Mouse (Mus musculus) layer of hippocampus, adult 9-11 months (tissue): ENCODE data around the gene Scpep1.
A peak's percentile ranks its signal among the peaks of the same experiment; 100 is the strongest.
"Not testable (repeated sequence)": the region's sequence is repeated elsewhere in the genome, so short reads cannot be mapped to it uniquely, and the experiment has no call there.

Source experiments
- DNase-seq: peaks from one replicate; pipeline ENCODE4 v3.0.0; 2022

Scpep1 gene

DNA sequence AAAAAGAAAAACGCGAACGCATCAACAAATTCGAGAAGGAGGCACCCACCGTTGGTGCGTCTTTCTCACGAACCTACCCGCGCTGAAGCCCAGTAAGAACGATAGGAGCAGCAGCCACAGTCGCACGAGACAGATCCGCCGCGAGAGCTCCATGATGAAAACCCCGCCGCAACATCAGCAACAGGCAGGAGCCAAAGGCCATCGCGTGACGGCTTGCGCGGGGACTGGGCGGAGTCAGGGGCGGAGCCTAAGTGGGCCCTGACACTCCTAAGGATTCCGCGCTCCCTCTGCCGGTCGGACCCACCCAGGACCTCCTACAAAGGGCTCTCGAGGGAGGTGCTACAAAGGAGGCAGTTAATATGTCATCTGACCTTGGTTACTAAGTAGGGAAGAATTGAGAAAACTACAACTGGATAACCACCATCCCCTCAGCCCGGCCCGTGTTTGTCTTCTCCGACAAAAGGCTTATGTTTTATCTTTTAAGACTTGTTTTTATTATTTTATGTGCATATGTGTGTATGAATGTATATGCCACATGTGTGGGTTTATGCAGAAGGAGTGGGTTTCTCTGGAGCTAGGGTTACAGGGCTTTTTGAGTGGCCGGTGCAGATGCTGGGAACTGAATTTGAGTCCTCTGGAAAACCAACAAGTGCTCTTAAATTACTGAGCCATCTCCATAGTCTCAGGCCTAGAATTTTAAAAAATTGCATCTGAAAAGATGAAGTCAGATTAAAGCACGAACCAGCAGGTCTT lies at the start of gene Scpep1:
Scpep1 (minus strand) TSS at position 249 of the 753 bp plus-strand sequence.
- DNase-seq = peak; percentile 96

DNA sequence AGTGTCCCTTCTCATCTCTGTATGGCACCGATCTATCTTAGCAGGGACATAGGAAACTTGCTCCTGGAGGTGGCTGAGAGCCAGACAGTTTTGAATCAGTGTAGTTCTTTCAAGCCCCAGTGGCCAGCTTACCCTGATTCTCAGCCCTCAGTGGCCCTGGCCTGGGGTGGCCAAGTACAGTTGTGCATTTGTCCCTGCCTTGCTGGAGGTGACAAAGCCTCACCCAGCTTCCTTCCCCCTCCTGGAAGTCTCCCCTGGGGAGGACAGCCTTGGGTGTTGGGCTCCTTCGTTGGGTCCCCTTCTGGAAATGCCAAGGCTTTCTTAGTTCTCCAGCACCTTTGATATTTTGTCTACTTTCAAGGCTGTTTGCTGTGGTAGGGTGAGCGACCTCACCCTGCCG lies 48.5 kb upstream of the Scpep1 start:
- no peak for DNase-seq

DNA sequence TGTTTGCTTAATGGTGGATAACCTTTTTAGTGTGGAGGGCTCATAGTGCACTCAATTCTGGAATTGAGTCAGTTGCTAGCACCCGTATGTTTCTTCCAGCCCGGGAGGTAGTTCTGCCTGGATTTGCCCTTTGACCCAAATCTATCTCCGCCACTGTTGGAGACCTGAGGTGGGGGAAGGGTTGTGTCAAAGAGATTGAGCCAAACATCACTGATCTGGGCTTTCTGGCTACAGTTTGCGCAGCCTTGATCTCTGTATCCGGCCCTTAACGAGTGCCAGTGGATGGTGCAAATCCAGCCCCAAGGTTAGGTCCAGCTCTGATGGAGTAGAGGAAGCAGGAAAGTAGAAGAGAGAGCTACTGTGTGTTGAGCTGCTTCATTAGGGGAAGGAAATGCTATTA lies 47.8 kb upstream of the Scpep1 start:
- no peak for DNase-seq

DNA sequence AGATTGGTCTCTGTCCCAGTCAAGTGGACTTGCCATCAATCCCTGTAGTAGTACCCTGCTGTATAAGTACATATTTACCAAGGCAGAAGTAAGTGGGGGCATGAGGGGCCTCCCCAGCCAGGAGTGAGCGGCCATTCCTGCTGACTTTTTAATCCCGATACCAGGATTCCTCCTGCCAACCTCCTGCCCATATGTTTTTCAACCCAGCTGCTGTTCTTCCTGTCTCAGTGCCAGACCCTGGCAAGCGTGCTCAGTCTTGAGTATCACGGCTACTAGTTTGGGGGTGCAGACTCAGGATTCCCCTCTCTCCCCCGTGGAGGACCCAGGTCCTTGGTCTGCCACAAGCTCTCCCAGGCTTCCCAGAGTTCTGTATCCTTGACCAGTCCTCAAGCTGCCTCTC lies 47.4 kb upstream of the Scpep1 start:
- no peak for DNase-seq

DNA sequence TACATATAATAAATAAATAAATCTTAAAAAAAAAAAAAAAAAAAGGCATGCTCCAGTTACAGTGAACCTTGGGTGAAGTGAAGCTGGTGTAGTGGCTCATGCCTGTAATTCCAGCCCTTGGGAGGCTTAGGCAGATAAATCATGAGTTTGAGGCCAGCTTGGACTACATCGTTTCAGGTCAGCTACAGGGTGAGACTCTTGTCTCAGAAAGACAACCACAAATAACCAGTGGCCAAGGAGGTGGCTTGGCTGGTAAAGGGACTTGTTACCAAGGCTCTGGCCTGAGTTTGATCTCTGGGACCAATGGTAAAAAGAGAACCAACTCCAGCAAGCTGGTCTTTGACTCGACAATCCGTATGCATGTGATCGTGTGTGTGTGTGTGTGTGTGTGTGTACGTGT lies 46.8 kb upstream of the Scpep1 start:
- DNase-seq = no peak

DNA sequence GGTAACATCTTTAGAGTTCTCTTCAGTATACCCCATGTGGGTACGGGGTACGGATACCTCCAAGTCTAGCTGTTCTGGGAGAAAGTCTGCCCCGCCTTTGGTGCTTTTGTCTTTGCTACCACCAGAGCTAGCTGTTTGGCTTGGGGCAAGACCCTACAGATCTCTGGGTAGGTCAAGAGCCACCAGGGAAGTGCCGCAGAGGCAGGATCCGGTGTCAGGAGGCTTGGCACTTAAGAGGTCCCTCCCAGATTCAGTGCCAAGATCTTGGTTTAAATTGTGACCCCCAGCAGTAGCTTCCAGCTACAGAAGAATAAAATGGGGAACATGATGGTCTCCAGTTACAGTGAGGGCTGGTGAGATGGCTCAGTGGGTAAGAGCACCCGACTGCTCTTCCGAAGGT lies 46.3 kb upstream of the Scpep1 start:
- DNase-seq = no peak

DNA sequence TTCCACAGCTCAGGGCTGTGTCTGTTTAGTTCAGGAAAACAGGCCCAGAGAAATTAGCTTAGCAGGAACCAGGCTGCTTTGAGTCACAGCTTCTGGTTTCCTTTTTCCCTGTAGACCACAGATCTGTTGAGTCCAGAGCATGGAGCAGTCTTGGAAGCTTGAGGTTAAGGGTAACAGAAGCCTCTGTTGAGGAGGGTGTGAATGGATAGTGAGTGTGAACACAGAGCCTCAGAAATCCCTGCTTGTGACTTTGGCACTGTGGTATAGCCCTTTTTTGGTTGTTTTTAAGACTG lies 45.2 kb upstream of the Scpep1 start:
- no peak for DNase-seq

DNA sequence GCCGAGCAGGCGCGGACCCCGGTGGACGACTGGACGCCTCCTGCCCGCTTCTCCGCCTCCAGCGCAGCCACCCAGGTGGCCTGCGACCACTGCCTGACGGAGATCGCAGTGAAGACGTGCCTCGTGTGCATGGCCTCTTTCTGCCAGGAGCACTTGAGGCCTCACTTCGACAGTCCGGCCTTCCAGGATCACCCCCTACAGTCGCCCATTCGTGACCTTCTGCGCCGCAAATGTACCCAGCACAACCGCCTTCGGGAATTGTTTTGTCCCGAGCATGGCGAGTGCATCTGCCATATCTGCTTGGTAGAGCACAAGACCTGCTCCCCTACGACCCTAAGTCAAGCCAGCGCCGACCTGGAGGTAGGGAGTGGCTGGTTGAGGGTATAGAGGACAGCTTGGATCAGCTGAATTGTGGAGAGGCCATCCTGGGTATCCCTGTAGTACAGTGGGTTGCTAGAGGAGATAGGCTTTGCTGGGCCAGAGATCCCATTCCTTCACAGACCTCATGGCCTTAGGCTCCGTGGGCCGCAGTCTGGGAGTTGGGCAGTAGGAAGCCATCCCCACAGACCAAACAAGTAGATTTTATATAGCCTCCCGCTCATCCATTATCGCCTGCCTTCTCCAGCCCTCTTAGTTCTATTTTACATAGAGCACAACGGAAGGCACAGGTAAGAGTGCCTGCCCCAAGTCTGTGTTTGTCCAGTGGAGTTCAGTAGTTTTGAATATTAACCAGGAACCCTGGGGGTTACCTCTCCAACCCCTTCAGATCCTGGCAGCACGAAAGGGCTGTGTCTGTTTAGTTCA lies 44.7 kb upstream of the Scpep1 start:
- DNase-seq = no peak

DNA sequence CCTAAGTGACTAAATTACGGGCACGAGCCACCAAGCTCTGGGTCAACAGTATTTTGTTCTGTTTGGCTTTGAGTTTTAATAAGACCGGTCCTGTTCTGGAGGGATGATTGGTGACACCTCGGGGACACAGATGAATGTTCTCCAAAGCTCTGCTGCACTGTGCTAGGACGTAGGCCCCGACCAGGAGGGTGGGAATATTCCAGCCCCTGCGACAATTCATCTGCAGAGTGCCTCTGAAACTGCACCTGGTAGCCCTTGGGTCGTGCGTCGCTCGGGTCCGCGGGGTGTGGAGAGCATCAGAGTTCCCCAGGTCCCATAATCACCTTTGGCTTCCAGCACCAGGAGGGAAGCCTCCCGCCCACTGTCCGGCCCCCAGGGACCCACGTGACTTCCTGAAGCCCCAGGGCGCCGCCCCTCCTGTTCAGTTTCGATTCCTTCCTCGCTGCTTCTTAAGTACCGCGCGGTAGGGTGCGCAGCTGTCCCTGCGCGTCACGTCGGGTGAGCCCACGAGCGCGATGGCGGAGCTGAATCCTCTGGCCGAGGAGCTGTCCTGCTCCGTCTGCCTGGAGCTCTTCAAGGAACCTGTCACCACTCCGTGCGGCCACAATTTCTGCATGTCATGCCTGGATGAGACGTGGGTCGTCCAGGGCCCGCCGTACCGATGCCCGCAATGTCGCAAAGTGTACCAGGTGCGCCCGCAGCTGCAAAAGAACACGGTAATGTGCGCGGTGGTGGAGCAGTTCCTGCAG lies 43.9 kb upstream of the Scpep1 start, which contains the start of gene Trim25:
Trim25 (plus strand) TSS at position 403 of the 749 bp plus-strand sequence.
- DNase-seq = peak; percentile 74

DNA sequence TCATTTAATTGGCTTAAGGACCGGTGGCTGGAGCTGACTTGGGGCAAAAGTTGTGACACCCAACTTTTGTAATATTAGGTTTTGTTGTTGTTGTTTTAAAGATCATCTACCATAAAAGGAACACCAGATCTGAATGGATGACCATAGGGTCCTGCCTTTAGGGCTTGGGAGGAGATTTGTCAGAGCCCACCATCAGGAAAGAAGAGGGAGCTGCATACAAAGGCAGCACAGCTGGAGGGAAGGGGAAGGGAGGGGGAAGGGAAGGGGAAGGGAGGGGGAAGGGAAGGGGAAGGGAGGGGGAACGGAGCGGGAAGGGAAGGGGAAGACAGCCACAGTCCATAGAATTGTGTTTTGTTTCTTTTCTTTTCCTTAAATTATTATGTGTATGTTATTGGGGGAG lies 43.1 kb upstream of the Scpep1 start:
- no peak for DNase-seq

DNA sequence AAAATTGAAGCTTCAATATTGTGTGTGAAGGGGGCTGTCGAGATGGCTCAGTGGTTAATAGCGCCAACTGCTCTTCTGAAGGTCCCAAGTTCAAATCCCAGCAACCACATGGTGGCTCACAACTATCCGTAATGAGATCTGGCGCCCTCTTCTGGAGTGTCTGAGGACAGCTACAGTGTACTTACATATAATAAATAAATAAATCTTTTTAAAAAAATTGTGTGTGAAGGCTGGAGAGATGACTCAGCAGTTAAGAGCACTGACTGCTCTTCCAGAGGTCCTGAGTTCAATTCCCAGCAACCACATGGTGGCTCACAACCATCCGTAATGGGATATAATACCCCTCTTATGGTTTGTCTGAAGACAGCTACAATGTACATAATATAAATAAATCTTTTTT lies 42.1 kb upstream of the Scpep1 start:
- DNase-seq = not testable (repeated sequence)

DNA sequence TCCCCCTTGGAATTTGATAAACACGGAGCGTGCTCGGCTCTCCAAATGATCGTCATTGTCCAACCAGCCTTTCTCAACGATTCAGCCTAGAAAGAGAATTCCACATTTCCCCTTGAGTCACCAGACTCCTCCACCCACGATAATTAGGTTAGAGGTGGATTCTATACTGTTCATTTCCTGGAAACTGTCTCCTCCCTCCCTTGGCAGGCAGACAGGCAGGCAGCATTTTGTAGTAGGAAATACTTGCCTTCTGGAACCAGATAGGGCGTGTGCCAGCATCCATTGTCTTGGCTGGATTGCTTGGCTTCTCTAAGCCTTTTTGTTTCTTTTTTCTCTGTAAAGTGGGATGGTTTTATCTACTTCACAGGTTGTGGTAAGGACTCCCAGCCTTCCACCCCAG lies 41.2 kb upstream of the Scpep1 start:
- DNase-seq = no peak

DNA sequence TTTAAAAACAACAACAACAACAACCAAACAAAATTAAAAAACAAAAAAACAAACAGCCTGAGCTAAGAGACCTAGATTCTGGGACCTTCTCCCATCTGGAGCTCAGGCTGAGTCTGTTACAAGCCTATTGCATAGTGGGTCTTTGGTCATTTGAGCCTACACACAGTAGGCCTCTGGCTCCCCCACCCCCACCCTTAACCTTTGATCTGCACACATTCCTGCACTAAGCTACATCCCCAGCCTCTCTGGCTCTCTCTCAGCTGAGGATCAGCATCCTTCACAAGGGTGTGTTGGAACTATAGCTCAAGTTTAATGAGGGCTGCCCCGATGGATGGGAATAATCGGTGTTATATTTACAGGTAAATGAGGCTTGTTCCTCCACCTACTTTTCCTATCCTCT lies 40.4 kb upstream of the Scpep1 start:
- DNase-seq = no peak

DNA sequence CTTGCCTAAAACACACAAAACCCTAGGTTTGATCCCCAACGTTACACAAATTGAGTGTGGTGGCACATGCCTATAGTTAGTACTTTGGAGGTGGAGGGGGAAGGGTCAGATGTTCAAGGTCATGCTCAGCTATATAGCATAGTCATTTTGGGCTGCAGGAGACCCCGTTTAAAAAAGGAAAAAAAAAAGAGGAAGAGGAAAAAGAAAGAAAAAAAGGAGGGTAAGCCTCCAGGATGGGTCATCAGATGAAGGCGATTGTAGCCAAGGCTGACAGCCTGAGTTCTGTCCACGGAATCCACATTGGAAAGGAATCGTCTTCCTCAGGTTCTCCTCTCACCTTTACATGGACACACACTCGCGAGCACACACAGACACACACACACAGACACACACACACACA lies 39.2 kb upstream of the Scpep1 start:
- no peak for DNase-seq

DNA sequence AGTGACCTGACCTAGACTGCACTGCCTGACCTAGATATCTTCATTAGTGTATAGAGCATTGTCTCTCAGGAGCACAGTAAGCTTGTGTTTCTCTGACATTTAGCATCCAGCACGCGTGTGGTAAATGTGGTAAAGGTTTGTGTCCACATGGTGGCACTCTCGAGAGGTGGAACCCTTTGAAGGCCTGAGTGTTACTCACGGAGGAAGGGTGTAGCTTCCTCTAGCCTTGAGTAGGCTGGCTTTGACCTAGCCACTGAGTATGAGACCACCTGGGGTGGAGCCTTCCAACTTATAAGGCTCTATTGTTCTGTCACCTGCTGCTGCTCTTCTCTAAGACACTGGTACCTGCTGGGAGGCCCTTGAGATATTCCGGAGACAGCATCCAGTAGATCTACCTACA lies 38.4 kb upstream of the Scpep1 start:
- DNase-seq = peak; percentile 23

DNA sequence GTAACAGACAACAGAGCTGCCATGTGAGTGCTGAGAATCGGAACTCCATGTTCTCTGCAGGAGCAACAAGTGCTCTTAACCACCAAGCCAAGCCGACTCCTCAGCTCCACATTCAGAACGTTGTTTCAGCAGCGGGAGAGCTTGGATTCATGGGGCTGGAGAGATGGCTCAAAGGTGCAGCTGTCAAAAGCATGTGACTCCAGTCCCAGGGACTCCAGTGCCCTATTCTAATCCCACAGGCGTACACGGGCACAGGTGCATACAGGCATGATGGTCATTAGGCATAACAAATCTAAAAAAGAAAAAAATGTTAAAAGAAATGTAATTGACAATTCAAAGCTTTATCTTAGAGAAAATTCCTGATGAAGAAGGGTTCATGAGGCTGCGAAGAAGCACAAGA lies 37.9 kb upstream of the Scpep1 start:
- no peak for DNase-seq

DNA sequence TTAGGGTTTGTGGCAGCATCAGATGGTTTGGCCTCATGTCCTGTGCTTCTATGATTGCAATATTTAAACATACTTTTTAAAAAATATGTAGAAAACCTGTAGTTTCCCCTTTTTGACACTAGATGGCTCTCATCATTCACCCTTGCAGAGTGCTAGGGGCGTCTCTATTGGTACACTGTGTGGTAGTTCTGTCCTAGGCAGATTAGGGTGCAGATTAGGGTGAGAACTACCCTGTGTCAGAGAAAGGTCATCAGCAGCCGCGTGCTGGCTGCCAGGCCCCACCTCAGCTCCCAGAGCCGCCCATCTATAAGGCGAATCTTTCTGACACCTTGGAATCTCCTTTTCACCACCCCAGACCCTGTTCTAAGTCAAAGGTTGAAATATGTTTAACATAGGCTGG lies 34.3 kb upstream of the Scpep1 start:
- no peak for DNase-seq

DNA sequence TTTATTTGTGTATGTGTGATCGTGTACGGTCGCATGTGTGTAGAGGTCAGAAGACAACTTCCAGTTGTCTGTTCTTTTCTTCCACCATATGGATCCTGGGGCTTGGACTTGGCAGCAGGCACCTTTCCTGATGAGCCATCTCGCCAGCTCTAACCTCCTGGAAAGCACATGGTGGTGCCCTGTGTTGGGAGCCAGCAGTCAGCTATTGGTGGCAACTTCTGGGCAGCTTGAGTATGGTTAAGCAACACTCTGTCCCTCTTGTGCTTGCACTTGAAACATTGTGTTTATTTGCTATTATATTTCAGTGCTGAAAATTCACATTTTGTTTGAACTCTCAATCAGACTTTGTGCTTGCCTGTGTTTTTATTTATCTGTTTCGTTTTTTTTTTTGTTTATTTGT lies 33.7 kb upstream of the Scpep1 start:
- DNase-seq = no peak

DNA sequence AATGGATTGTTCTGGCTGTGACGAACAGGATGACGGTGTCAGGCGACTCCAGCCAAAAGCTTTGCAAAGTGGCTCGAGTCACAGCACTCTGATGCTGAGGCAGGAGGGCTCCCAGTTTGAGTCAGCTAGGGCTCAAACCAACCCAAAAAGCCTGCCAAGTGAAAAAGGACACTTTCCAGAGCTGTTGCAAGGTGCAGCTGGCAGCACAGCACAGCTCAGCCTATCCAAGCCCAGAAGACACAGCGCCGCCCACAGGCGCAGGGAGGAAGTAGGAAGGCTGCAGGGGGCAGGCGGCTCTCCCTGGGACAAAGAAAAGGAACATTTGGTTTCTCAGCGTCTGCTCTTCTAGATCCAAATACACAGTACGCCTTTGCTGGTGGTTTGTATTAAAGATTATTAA lies 31.4 kb upstream of the Scpep1 start:
- DNase-seq = no peak

DNA sequence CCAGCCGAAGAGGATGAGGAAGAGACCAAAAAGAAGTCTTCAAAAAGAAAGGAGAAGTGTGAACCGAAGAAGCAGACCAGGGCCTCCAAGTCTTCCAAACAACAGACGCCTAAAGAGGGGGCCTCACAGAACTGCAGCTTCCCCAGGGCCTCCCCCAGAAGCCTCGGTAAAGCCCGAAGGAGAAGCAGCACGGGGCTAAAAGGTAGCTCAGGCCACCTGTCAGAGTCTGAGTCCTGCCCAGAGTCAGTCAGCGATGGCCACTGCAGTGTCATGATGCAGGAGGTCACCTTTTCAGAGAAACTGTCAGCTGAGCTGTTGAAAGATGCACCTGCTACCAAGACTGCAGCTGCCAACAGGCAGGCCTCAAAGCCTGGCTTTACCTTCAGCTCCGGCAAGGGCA lies 26.1 kb upstream of the Scpep1 start:
- DNase-seq = no peak

DNA sequence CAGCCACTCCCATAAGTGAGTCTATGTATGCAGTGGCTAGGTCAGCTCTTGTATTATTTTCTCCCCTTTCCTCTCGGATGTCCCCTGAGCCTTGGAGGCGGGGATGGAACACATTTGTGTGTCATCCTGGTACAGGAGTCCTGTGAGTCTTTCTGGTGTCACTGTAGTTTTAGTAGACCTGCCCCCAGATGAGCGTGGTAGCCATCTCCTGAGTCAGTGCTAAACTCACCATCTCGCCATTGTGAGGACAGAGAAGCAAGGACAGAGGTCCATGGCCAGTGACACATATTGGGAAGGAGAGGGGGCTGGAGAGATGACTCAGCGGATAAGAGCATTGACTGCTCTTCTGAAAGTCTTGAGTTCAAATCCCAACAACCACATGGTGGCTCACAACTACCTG lies 21.9 kb upstream of the Scpep1 start:
- DNase-seq = no peak

DNA sequence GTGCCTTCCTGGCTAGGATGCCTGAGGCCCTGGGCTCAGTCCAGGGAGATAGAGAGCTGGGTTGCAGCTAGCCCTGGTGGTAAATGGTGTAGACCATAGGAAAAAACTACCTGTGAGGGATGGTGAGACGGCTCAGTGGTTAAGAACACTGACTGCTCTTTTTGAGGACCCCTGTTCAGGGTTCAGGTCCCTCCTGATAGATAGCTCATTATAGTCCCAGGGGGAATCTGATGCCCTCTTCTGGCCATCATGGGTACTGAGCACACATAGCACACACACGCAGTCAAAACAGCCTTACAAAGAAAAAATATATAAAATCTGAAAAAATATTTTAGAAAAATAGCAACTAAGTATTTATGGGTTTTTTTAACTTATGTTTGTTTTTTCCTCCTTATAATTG lies 21.1 kb upstream of the Scpep1 start:
- no peak for DNase-seq

DNA sequence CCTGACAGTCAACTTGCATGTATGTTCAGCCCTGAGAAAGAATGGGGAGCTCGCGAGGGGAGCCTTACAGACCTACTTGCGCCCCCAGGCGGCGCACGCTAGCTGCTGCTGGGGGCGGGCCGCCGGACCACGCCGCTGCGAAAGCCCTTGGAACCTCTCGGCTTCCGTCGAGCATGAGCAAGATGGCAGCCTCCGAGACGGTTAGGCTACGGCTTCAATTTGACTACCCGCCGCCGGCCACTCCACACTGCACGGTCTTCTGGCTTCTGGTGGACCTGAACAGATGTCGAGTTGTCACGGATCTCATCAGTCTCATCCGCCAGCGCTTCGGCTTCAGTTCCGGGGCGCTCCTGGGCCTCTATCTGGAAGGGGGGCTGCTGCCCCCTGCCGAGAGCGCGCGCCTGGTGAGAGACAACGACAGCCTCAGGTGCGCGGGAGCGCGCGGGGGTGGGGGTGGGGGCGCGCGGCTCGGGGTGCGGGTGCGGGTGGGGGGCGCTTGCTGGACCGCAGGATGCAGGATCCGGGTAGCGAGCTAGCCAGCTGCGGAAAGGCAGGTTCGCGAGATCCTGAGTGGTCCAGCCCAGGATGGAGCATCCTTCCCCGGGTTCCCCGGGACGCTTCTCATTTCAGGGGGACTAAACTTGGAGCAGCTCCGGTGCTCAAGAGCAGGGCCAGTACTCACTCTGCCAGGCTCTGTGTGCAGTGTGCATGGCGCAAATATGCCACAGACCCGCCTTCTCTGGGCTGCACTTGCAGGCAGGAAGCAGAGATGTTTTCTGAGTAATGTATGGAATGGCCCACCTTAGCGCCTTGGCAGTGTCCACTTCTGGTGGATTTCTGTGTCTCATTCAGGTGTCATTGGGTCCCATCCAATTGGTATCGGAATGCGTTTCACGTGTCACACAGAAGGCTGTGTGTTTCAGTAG lies 18.8 kb upstream of the Scpep1 start:
- DNase-seq = peak; percentile 94
